Mouse (Mus musculus) gonadal fat pad, adult 2 months (tissue): Measurements from ENCODE around the gene Fam24b. TPM values are rescaled to one million over a fixed set of nuclear protein-coding genes. Genes with fewer than 3 reads are reported as not detected.

Experiments
- polyA plus RNA-seq: library from polyadenylated mRNA; depleted of rRNA; stranded (reverse); fragments of >200 nt; gene quantifications from 2 replicates; pipeline ENCODE4 v1.2.3, GENCODE M21; 2012; rRNA removed

The Fam24b gene
- polyA plus RNA-seq, 1 experiment = 34.2 TPM

Other genes with a start within 250 kb of the Fam24b start
- gene 4933402N03Rik, start 183.2 kb downstream of the Fam24b start, polyA plus RNA-seq = 0.05 and 0.06 TPM in 2 replicates
- gene 5430419D17Rik, start 155.1 kb downstream of the Fam24b start, polyA plus RNA-seq = 1.7 and 2.4 TPM in 2 replicates
- gene Cuzd1, start 7.2 kb downstream of the Fam24b start, polyA plus RNA-seq = 2,056 and 2,398 TPM in 2 replicates
- 0.43 and 1.1 TPM in 2 replicates for gene Fam24a, start 4.3 kb upstream of the Fam24b start, polyA plus RNA-seq
- 8.3 and 9.8 TPM in 2 replicates for gene 2310057M21Rik, start 33.2 kb upstream of the Fam24b start, polyA plus RNA-seq
- gene Pstk, start 41.6 kb upstream of the Fam24b start, polyA plus RNA-seq = 39.9 and 46.9 TPM in 2 replicates
- gene Ikzf5, start 81.0 kb upstream of the Fam24b start, polyA plus RNA-seq = 15.5 and 17.5 TPM in 2 replicates
- 22.1 and 23.1 TPM in 2 replicates for gene Acadsb, start 81.1 kb upstream of the Fam24b start, polyA plus RNA-seq
- not detected in 2 replicates for gene Hmx3, start 213.4 kb upstream of the Fam24b start, polyA plus RNA-seq
- not detected in 2 replicates for gene Hmx2, start 219.3 kb upstream of the Fam24b start, polyA plus RNA-seq
- gene Bub3, start 230.7 kb upstream of the Fam24b start, polyA plus RNA-seq = 63.4 and 71.4 TPM in 2 replicates